Comparison of ENCODE assay signal across 8 mouse cellular contexts in the genomic region with DNA sequence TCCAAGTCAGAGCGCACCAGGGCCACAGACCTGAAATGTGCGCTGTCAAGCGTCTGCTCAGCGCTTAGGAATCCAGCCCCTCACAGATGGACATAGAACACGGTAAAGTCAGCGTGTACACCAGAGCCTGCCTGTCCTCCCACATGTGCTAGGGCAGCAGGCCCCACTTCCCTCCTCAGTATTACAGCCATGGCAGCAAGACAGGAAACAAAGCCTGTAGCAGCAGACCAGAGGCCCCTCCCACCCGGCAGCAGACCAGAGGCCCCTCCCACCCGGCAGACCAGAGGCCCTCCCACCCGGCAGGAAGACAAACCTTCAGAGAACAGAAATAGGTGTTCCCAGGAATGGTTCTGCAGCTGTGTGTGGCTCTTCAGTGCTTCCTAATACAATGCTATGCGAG. TPM values are rescaled to one million over a fixed set of nuclear protein-coding genes. Genes with fewer than 3 reads are reported as not detected.
A peak's percentile ranks its signal among the peaks of the same experiment; 100 is the strongest.
DNase-seq lines count a peak whose midpoint lies in the region; ATAC-seq lines count a peak whose summit lies in the region.

No protein-coding gene starts in this region.

- ATAC-seq in activated CD4-positive, CD25-positive, alpha-beta regulatory T cell, adult 4 months: peak; percentile 74
- 0 out of 2 replicates have a peak, but pooled peaks have one; percentile 31 for ATAC-seq in heart, embryonic 14.5 days (ENCODE audit: insufficient number of reproducible peaks, insufficient read depth, low FRiP score, low read depth)
- no peak for ATAC-seq in limb, embryonic 15.5 days (ENCODE audit: insufficient number of reproducible peaks, low FRiP score, low TSS enrichment, low read depth)
- peak; percentile 28; the same call in 1 of the 2 replicates for ATAC-seq in stomach, embryonic 14.5 days (ENCODE audit: insufficient number of reproducible peaks, insufficient read depth, low FRiP score, low read depth)

- 46% methylated on average over 10 of the region's 10 CpGs for WGBS in heart, embryonic 10.5 days
- WGBS in heart, embryonic 14.5 days: 40% methylated on average over 10 of the region's 10 CpGs
- 39% methylated on average over 10 of the region's 10 CpGs for WGBS in limb, embryonic 15.5 days
- WGBS in stomach, embryonic 14.5 days: 41% methylated on average over 10 of the region's 10 CpGs

- peaks cover 49% of the 10 kb centered on the region for H3K36me3 ChIP-seq in heart, embryonic 10.5 days
- H3K36me3 ChIP-seq in heart, embryonic 14.5 days (ENCODE audit: control insufficient read depth, insufficient read depth, low read length): peaks cover 50% of the 10 kb centered on the region
- H3K36me3 ChIP-seq in limb, embryonic 15.5 days: peaks cover 54% of the 10 kb centered on the region
- H3K36me3 ChIP-seq in stomach, embryonic 14.5 days (ENCODE audit: control insufficient read depth, insufficient read depth, low read length): peaks cover 39% of the 10 kb centered on the region

- peak; percentile 91 for DNase-seq in heart, embryonic 10.5 days (ENCODE audit: low spot score)
- no peak for DNase-seq in heart, postnatal 36 days
- no peak for DNase-seq in gastrocnemius, postnatal 14 days
- DNase-seq in layer of hippocampus, adult 9-10 months (ENCODE audit: low spot score): no peak

- peaks cover 41% of the 10 kb centered on the region for H3K4me1 ChIP-seq in heart, embryonic 10.5 days
- H3K4me1 ChIP-seq in heart, embryonic 14.5 days (ENCODE audit: control insufficient read depth in 2 of 2, insufficient read depth in 2 of 2, low read length in 2 of 2): peaks cover 13 to 40% of the 10 kb centered on the region in 2 experiments
- H3K4me1 ChIP-seq in limb, embryonic 15.5 days: peaks cover 36% of the 10 kb centered on the region
- H3K4me1 ChIP-seq in stomach, embryonic 14.5 days (ENCODE audit: control insufficient read depth, insufficient read depth, low read length): peaks cover 28% of the 10 kb centered on the region; the same call in 1 of the 2 replicates

- peak overlapping the region; percentile 70 for H3K27ac ChIP-seq in heart, embryonic 10.5 days
- H3K27ac ChIP-seq in heart, embryonic 14.5 days (replicated peaks in 1 of 2; ENCODE audit: control insufficient read depth in 1 of 2, insufficient read depth in 1 of 2, low read depth in 2 of 2, low read length in 2 of 2): peak overlapping the region in 1 of 2 experiments; percentile 48; a peak in 1 of 4 replicates
- 0 out of 2 replicates have a peak overlapping the region, but pooled peaks have one; percentile 43 for H3K27ac ChIP-seq in limb, embryonic 15.5 days
- H3K27ac ChIP-seq in stomach, embryonic 14.5 days (ENCODE audit: low read length): 0 out of 2 replicates have a peak overlapping the region, but pooled peaks have one; percentile 7

- H3K4me2 ChIP-seq in heart, embryonic 14.5 days (ENCODE audit: low read length): peak overlapping the region; percentile 19
- peak overlapping the region; percentile 32 for H3K4me2 ChIP-seq in limb, embryonic 15.5 days
- H3K4me2 ChIP-seq in stomach, embryonic 14.5 days (replicated peaks; ENCODE audit: low read depth, low read length): peak overlapping the region; percentile 38

- no peaks in the 10 kb centered on the region for H3K9me3 ChIP-seq in heart, embryonic 10.5 days
- no peaks in the 10 kb centered on the region for H3K9me3 ChIP-seq in heart, embryonic 14.5 days (ENCODE audit: control insufficient read depth, low read length)
- no peaks in the 10 kb centered on the region for H3K9me3 ChIP-seq in limb, embryonic 15.5 days
- no peaks in the 10 kb centered on the region for H3K9me3 ChIP-seq in stomach, embryonic 14.5 days (ENCODE audit: control insufficient read depth, low read depth, low read length)

- peak overlapping the region; percentile 23; the same call in 1 of the 2 replicates for H3K9ac ChIP-seq in heart, embryonic 14.5 days (ENCODE audit: low read length)
- no peak overlapping the region for H3K9ac ChIP-seq in limb, embryonic 15.5 days
- H3K9ac ChIP-seq in stomach, embryonic 14.5 days (replicated peaks; ENCODE audit: low read depth, low read length): 0 out of 2 replicates have a peak overlapping the region, but pooled peaks have one; percentile 26

- H3K27me3 ChIP-seq in heart, embryonic 10.5 days (ENCODE audit: insufficient read depth, poor library complexity, severe bottlenecking): no peaks in the 10 kb centered on the region
- no peaks in the 10 kb centered on the region for H3K27me3 ChIP-seq in heart, embryonic 14.5 days (ENCODE audit: control insufficient read depth, insufficient read depth, low read length)
- H3K27me3 ChIP-seq in limb, embryonic 15.5 days: no peaks in the 10 kb centered on the region
- H3K27me3 ChIP-seq in stomach, embryonic 14.5 days (ENCODE audit: control insufficient read depth, insufficient read depth, low read length): no peaks in the 10 kb centered on the region

- intact Hi-C loops in heart, postnatal 36 days (cut with DNase I): loop anchor here (5.0 kb wide), 1 partner anchor 54 kb away; the partner anchor contains the start of genes Gm38431 and Raver1
- intact Hi-C loops in gastrocnemius, postnatal 14 days (cut with DNase I; ENCODE audit: low total_unique reads): no loop called here

- H3K4me3 ChIP-seq in heart, embryonic 10.5 days: peak overlapping the region; percentile 42
- H3K4me3 ChIP-seq in heart, embryonic 14.5 days (ENCODE audit: control insufficient read depth in 1 of 2, insufficient read depth in 1 of 2, low read depth in 1 of 2, low read length in 2 of 2): no peak overlapping the region
- peak overlapping the region; percentile 17; the same call in 1 of the 2 replicates for H3K4me3 ChIP-seq in limb, embryonic 15.5 days
- H3K4me3 ChIP-seq in stomach, embryonic 14.5 days (ENCODE audit: low read depth, low read length): no peak overlapping the region; the same call in 1 of the 2 replicates

RNA-seq across cellular contexts. Expression of gene Cdc37, which starts 3.1 kb away (rescaled TPM):
- polyA plus RNA-seq in heart, embryonic 10.5 days (2016; fragmentation: Nextera tagmentation; extraction: Ambion mirVana): 286 and 333 TPM in 2 replicates
- 100 to 1,000 TPM; 157 to 165 TPM for total RNA-seq in heart, postnatal 36 days (2021)
- polyA plus RNA-seq in activated CD4-positive, CD25-positive, alpha-beta regulatory T cell, adult 4 months (2017; shearing (Covaris generic)): 100 to 1,000 TPM; 102 to 129 TPM
- 209 and 212 TPM in 2 replicates for polyA plus RNA-seq in heart, embryonic 14.5 days (2014; fragmentation: Nextera tagmentation; extraction: Ambion mirVana)
- 298 and 326 TPM in 2 replicates for polyA plus RNA-seq in limb, embryonic 15.5 days (2015; fragmentation: Nextera tagmentation; extraction: Ambion mirVana)
- 283 and 302 TPM in 2 replicates for polyA plus RNA-seq in stomach, embryonic 14.5 days (2014; fragmentation: Nextera tagmentation; extraction: Ambion mirVana)
- 100 to 1,000 TPM; 138 to 139 TPM for total RNA-seq in gastrocnemius, postnatal 14 days (2021)

RNA-seq across cellular contexts. Expression of gene Tyk2, which starts 15.7 kb away (rescaled TPM):
- polyA plus RNA-seq in heart, embryonic 10.5 days (2016; fragmentation: Nextera tagmentation; extraction: Ambion mirVana): 12.6 and 16.5 TPM in 2 replicates
- total RNA-seq in heart, postnatal 36 days (2021): 1 to 10 TPM; 8.2 to 9.6 TPM
- 10 to 100 TPM; 30.0 to 60.9 TPM for polyA plus RNA-seq in activated CD4-positive, CD25-positive, alpha-beta regulatory T cell, adult 4 months (2017; shearing (Covaris generic))
- 11.2 and 11.9 TPM in 2 replicates for polyA plus RNA-seq in heart, embryonic 14.5 days (2014; fragmentation: Nextera tagmentation; extraction: Ambion mirVana)
- polyA plus RNA-seq in limb, embryonic 15.5 days (2015; fragmentation: Nextera tagmentation; extraction: Ambion mirVana): 13.1 and 13.2 TPM in 2 replicates
- 10.2 and 10.9 TPM in 2 replicates for polyA plus RNA-seq in stomach, embryonic 14.5 days (2014; fragmentation: Nextera tagmentation; extraction: Ambion mirVana)
- 1 to 10 TPM; 4.9 to 5.3 TPM for total RNA-seq in gastrocnemius, postnatal 14 days (2021)

RNA-seq across cellular contexts. Expression of gene Pde4a, which starts 18.8 kb away (rescaled TPM):
- 7.5 and 9.0 TPM in 2 replicates for polyA plus RNA-seq in heart, embryonic 10.5 days (2016; fragmentation: Nextera tagmentation; extraction: Ambion mirVana)
- total RNA-seq in heart, postnatal 36 days (2021): 10 to 100 TPM; 45.9 to 52.0 TPM
- 1 to 10 TPM in 1 of 2 experiments, under 1 TPM in 1; 0.44 to 1.1 TPM for polyA plus RNA-seq in activated CD4-positive, CD25-positive, alpha-beta regulatory T cell, adult 4 months (2017; shearing (Covaris generic))
- polyA plus RNA-seq in heart, embryonic 14.5 days (2014; fragmentation: Nextera tagmentation; extraction: Ambion mirVana): 11.0 and 11.8 TPM in 2 replicates
- polyA plus RNA-seq in limb, embryonic 15.5 days (2015; fragmentation: Nextera tagmentation; extraction: Ambion mirVana): 6.1 and 6.4 TPM in 2 replicates
- polyA plus RNA-seq in stomach, embryonic 14.5 days (2014; fragmentation: Nextera tagmentation; extraction: Ambion mirVana): 5.4 TPM in 2 replicates
- total RNA-seq in gastrocnemius, postnatal 14 days (2021): 10 to 100 TPM; 26.1 to 27.1 TPM

RNA-seq across cellular contexts. Expression of gene Raver1, which starts 54.9 kb away (rescaled TPM):
- 76.7 and 83.9 TPM in 2 replicates for polyA plus RNA-seq in heart, embryonic 10.5 days (2016; fragmentation: Nextera tagmentation; extraction: Ambion mirVana)
- total RNA-seq in heart, postnatal 36 days (2021): 10 to 100 TPM; 25.1 to 27.7 TPM
- 10 to 100 TPM; 22.8 to 25.1 TPM for polyA plus RNA-seq in activated CD4-positive, CD25-positive, alpha-beta regulatory T cell, adult 4 months (2017; shearing (Covaris generic))
- 43.9 and 44.9 TPM in 2 replicates for polyA plus RNA-seq in heart, embryonic 14.5 days (2014; fragmentation: Nextera tagmentation; extraction: Ambion mirVana)
- polyA plus RNA-seq in limb, embryonic 15.5 days (2015; fragmentation: Nextera tagmentation; extraction: Ambion mirVana): 49.6 and 55.0 TPM in 2 replicates
- 68.7 and 74.2 TPM in 2 replicates for polyA plus RNA-seq in stomach, embryonic 14.5 days (2014; fragmentation: Nextera tagmentation; extraction: Ambion mirVana)
- total RNA-seq in gastrocnemius, postnatal 14 days (2021): 10 to 100 TPM; 16.2 to 19.6 TPM

RNA-seq across cellular contexts. Expression of gene Gm38431, which starts 54.9 kb away (rescaled TPM):
- 3.2 and 3.4 TPM in 2 replicates for polyA plus RNA-seq in heart, embryonic 10.5 days (2016; fragmentation: Nextera tagmentation; extraction: Ambion mirVana)
- total RNA-seq in heart, postnatal 36 days (2021): 1 to 10 TPM in 1 of 2 experiments, under 1 TPM in 1; 0.51 to 1.9 TPM
- polyA plus RNA-seq in activated CD4-positive, CD25-positive, alpha-beta regulatory T cell, adult 4 months (2017; shearing (Covaris generic)): 1 to 10 TPM in 1 of 2 experiments, under 1 TPM in 1; 0.67 to 3.2 TPM
- 1.3 and 1.4 TPM in 2 replicates for polyA plus RNA-seq in heart, embryonic 14.5 days (2014; fragmentation: Nextera tagmentation; extraction: Ambion mirVana)
- 1.2 and 1.6 TPM in 2 replicates for polyA plus RNA-seq in limb, embryonic 15.5 days (2015; fragmentation: Nextera tagmentation; extraction: Ambion mirVana)
- 2.0 and 2.3 TPM in 2 replicates for polyA plus RNA-seq in stomach, embryonic 14.5 days (2014; fragmentation: Nextera tagmentation; extraction: Ambion mirVana)
- 1 to 10 TPM in 1 of 2 experiments, under 1 TPM in 1; 0.92 to 1.1 TPM for total RNA-seq in gastrocnemius, postnatal 14 days (2021)

Comparison
In these comparisons a context has a peak if more than half of its experiments do, and no peak if none do; other contexts are left out.
1. H3K4me3 ChIP-seq: peak in heart, embryonic 10.5 days (single experiment) and limb, embryonic 15.5 days (single experiment); none in heart, embryonic 14.5 days (0 of 2) and stomach, embryonic 14.5 days (single experiment).
2. Peak in every context shown above with its lines, with median percentiles within 50 percentile points of each other: H3K4me2 ChIP-seq.